ENCODE assay signal across 11 mouse cellular contexts in the genomic region with DNA sequence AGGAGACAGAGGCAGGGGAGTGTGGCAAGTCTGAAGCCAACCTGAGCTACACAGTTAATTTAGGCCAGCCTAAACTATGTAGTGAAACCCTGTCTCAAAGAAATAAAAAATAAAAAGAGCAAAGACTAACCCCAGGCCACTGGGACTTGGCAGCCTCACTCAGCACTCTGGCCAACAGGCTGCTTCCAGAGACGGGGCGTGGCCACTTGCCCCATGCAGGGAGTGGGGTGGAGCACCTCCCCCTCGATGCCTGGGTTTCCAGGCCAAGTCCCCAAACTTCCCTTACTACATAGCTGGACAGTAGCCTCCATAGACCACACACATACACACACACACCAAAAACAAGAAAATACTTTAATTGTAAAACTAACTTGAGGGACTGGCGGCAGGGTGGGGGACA. TPM values are rescaled to one million over a fixed set of nuclear protein-coding genes. Genes with fewer than 3 reads are reported as not detected.
DNase-seq lines count a peak whose midpoint lies in the region; ATAC-seq and TF ChIP-seq lines count a peak whose summit lies in the region.
"Had no signal": no experiment of that assay in that cellular context is flagged by ENCODE, and none has a peak within 500 bp of the region (broad histone marks: within the 10 kb centered on the region; RNA-seq: fewer than 3 reads in every experiment).

No protein-coding gene starts in this region.

- intact Hi-C loops in heart, adult 2 months (cut with DNase I): no loop called here
- intact Hi-C loops in heart, postnatal 14 days (cut with DNase I): no loop called here

- no peaks in the 10 kb centered on the region for H3K79me2 ChIP-seq in heart, adult 2 months (replicated peaks; ENCODE audit: control insufficient read depth, insufficient read depth, low read length)

- no peak overlapping the region for H3K4me2 ChIP-seq in heart, embryonic 11.5 days
- H3K4me2 ChIP-seq in lung, embryonic 16.5 days (ENCODE audit: low read depth, low read length): no peak overlapping the region
- H3K4me2 ChIP-seq in forebrain, embryonic 15.5 days (replicated peaks): no peak overlapping the region
- H3K4me2 ChIP-seq: embryonic facial prominence, embryonic 13.5 days; limb, embryonic 12.5 days had no signal

- TF ChIP-seq CTCF in heart, adult 2 months (IDR thresholded peaks at IDR 0.05): no peak
- no peak for TF ChIP-seq CTCF in layer of hippocampus, adult 2 months (conservative IDR thresholded peaks at IDR 0.05)

- no peak overlapping the region for H3K27ac ChIP-seq in heart, adult 2 months
- H3K27ac ChIP-seq in heart, embryonic 11.5 days (ENCODE audit: low read depth, low read length): no peak overlapping the region
- H3K27ac ChIP-seq in lung, embryonic 16.5 days (ENCODE audit: low read length): peak overlapping the region; percentile 77
- H3K27ac ChIP-seq in layer of hippocampus, adult 2 months: no peak overlapping the region
- no peak overlapping the region for H3K27ac ChIP-seq in forebrain, embryonic 15.5 days (replicated peaks)
- H3K27ac ChIP-seq: embryonic facial prominence, embryonic 13.5 days had no signal

- 39% methylated on average over 4 of the region's 4 CpGs for WGBS in heart, adult 2 months
- WGBS in heart, embryonic 11.5 days (ENCODE audit: insufficient replicate concordance): 56% methylated on average over 4 of the region's 4 CpGs
- 34% methylated on average over 4 of the region's 4 CpGs for WGBS in lung, embryonic 16.5 days
- 75% methylated on average over 4 of the region's 4 CpGs for WGBS in forebrain, embryonic 15.5 days

- H3K4me1 ChIP-seq in heart, adult 2 months (ENCODE audit: control insufficient read depth, insufficient read depth, low read length): no peaks in the 10 kb centered on the region; the same call in 1 of the 2 replicates
- peaks cover 21% of the 10 kb centered on the region for H3K4me1 ChIP-seq in heart, embryonic 11.5 days (ENCODE audit: control insufficient read depth, insufficient read depth, low read length)
- H3K4me1 ChIP-seq in lung, embryonic 16.5 days (replicated peaks; ENCODE audit: control insufficient read depth, insufficient read depth, low read length): peaks cover 24% of the 10 kb centered on the region
- H3K4me1 ChIP-seq in forebrain, embryonic 15.5 days: no peaks in the 10 kb centered on the region

- TF ChIP-seq POLR2A in heart, adult 2 months (IDR thresholded peaks at IDR 0.05; ENCODE audit: insufficient read depth, low read depth, low read length): no peak

- no peak overlapping the region for H3K4me3 ChIP-seq in heart, adult 2 months
- no peak overlapping the region for H3K4me3 ChIP-seq in heart, embryonic 11.5 days (ENCODE audit: low read depth, low read length)
- no peak overlapping the region for H3K4me3 ChIP-seq in lung, embryonic 16.5 days (ENCODE audit: low read length)
- H3K4me3 ChIP-seq in layer of hippocampus, adult 2 months: no peak overlapping the region
- no peak overlapping the region for H3K4me3 ChIP-seq in forebrain, embryonic 15.5 days
- H3K4me3 ChIP-seq: embryonic facial prominence, embryonic 13.5 days; limb, embryonic 12.5 days had no signal

- peak; percentile 68 to 76 for DNase-seq in heart, adult 2 months
- DNase-seq in adipocyte (ENCODE audit: low spot score) (peak; percentile 82), liver (no peak)
- DNase-seq in heart, postnatal 14 days: peak; percentile 64 to 69
- no peak for DNase-seq in layer of hippocampus, adult 2 months (ENCODE audit: low spot score in 2 of 2)

- no peak for TF ChIP-seq EP300 in heart, adult 2 months (IDR thresholded peaks at IDR 0.05; ENCODE audit: insufficient read depth, low read depth, low read length)

- H3K9ac ChIP-seq in heart, adult 2 months (ENCODE audit: low read depth, low read length): no peak overlapping the region
- no peak overlapping the region for H3K9ac ChIP-seq in heart, embryonic 11.5 days (ENCODE audit: low read depth, low read length)
- H3K9ac ChIP-seq in lung, embryonic 16.5 days (ENCODE audit: low read length): no peak overlapping the region
- no peak overlapping the region for H3K9ac ChIP-seq in forebrain, embryonic 15.5 days (replicated peaks)
- H3K9ac ChIP-seq: embryonic facial prominence, embryonic 13.5 days; limb, embryonic 12.5 days had no signal

- H3K9me3 ChIP-seq in heart, embryonic 11.5 days (replicated peaks; ENCODE audit: control insufficient read depth, low read length): no peaks in the 10 kb centered on the region
- H3K9me3 ChIP-seq in lung, embryonic 16.5 days (ENCODE audit: control insufficient read depth, low read length): no peaks in the 10 kb centered on the region
- no peaks in the 10 kb centered on the region for H3K9me3 ChIP-seq in forebrain, embryonic 15.5 days
- H3K9me3 ChIP-seq: embryonic facial prominence, embryonic 13.5 days; limb, embryonic 12.5 days had no signal

- ATAC-seq in heart, embryonic 11.5 days (replicated peaks; ENCODE audit: insufficient number of reproducible peaks, low FRiP score, low TSS enrichment): no peak
- ATAC-seq in lung, embryonic 16.5 days (ENCODE audit: low read depth): peak; percentile 91
- no peak for ATAC-seq in forebrain, embryonic 15.5 days (replicated peaks)

- no peaks in the 10 kb centered on the region for H3K27me3 ChIP-seq in heart, adult 2 months (ENCODE audit: control insufficient read depth, insufficient read depth, low read length)
- H3K27me3 ChIP-seq in heart, embryonic 11.5 days (ENCODE audit: control insufficient read depth, insufficient read depth, low read length): no peaks in the 10 kb centered on the region
- H3K27me3 ChIP-seq in lung, embryonic 16.5 days (ENCODE audit: control insufficient read depth, insufficient read depth, low read depth, low read length): no peaks in the 10 kb centered on the region
- no peaks in the 10 kb centered on the region for H3K27me3 ChIP-seq in forebrain, embryonic 15.5 days
- H3K27me3 ChIP-seq: embryonic facial prominence, embryonic 13.5 days; limb, embryonic 12.5 days had no signal

- no peaks in the 10 kb centered on the region for H3K36me3 ChIP-seq in heart, adult 2 months (ENCODE audit: control insufficient read depth, insufficient read depth, low read length)
- H3K36me3 ChIP-seq in heart, embryonic 11.5 days (ENCODE audit: control insufficient read depth, insufficient read depth, low read length): peaks cover 15% of the 10 kb centered on the region
- peaks cover 27% of the 10 kb centered on the region for H3K36me3 ChIP-seq in lung, embryonic 16.5 days (ENCODE audit: control insufficient read depth, insufficient read depth, low read length)
- peaks cover 20% of the 10 kb centered on the region for H3K36me3 ChIP-seq in forebrain, embryonic 15.5 days

RNA-seq across cellular contexts. Expression of a gene that starts 11.4 kb away (rescaled TPM):
- not detected for total RNA-seq in heart, adult 2 months (2021)
- polyA plus RNA-seq in heart, adult 2 months (2012; rRNA removed): not detected in 2 replicates
- not detected in 2 replicates for polyA plus RNA-seq in heart, embryonic 11.5 days (2014; fragmentation: Nextera tagmentation; extraction: Ambion mirVana)
- total RNA-seq in heart, postnatal 14 days (2021): not detected
- not detected in 2 replicates for polyA plus RNA-seq in lung, embryonic 16.5 days (2015; fragmentation: Nextera tagmentation; extraction: Ambion mirVana)
- total RNA-seq in layer of hippocampus, adult 2 months (2021): under 1 TPM; 0.23 to 0.47 TPM
- not detected in 2 replicates for polyA plus RNA-seq in forebrain, embryonic 15.5 days (2015; fragmentation: Nextera tagmentation; extraction: Ambion mirVana)
- total RNA-seq: MEL had no signal
- polyA plus RNA-seq: limb, embryonic 12.5 days had no signal

RNA-seq across cellular contexts. Expression of a gene that starts 17.8 kb away (rescaled TPM):
- not detected for total RNA-seq in heart, adult 2 months (2021)
- not detected in 2 replicates for polyA plus RNA-seq in heart, adult 2 months (2012; rRNA removed)
- polyA plus RNA-seq in heart, embryonic 11.5 days (2014; fragmentation: Nextera tagmentation; extraction: Ambion mirVana): not detected in 2 replicates
- not detected for total RNA-seq in heart, postnatal 14 days (2021)
- not detected in 2 replicates for polyA plus RNA-seq in lung, embryonic 16.5 days (2015; fragmentation: Nextera tagmentation; extraction: Ambion mirVana)
- total RNA-seq in layer of hippocampus, adult 2 months (2021): not detected
- not detected in 2 replicates for polyA plus RNA-seq in forebrain, embryonic 15.5 days (2015; fragmentation: Nextera tagmentation; extraction: Ambion mirVana)
- total RNA-seq: MEL had no signal
- polyA plus RNA-seq: embryonic facial prominence, embryonic 13.5 days; limb, embryonic 12.5 days had no signal

RNA-seq across cellular contexts. Expression of a gene that starts 35.9 kb away (rescaled TPM):
- not detected for total RNA-seq in heart, adult 2 months (2021)
- polyA plus RNA-seq in heart, adult 2 months (2012; rRNA removed): not detected in 2 replicates
- not detected in 2 replicates for polyA plus RNA-seq in heart, embryonic 11.5 days (2014; fragmentation: Nextera tagmentation; extraction: Ambion mirVana)
- not detected for total RNA-seq in heart, postnatal 14 days (2021)
- polyA plus RNA-seq in lung, embryonic 16.5 days (2015; fragmentation: Nextera tagmentation; extraction: Ambion mirVana): not detected in 2 replicates
- not detected for total RNA-seq in layer of hippocampus, adult 2 months (2021)
- not detected in 2 replicates for polyA plus RNA-seq in forebrain, embryonic 15.5 days (2015; fragmentation: Nextera tagmentation; extraction: Ambion mirVana)
- total RNA-seq: MEL had no signal
- polyA plus RNA-seq: embryonic facial prominence, embryonic 13.5 days; limb, embryonic 12.5 days had no signal

RNA-seq across cellular contexts. Expression of a gene that starts 39.5 kb away (rescaled TPM):
- 10 to 100 TPM; 21.9 to 22.4 TPM for total RNA-seq in heart, adult 2 months (2021)
- 38.8 and 46.1 TPM in 2 replicates for polyA plus RNA-seq in heart, adult 2 months (2012; rRNA removed)
- polyA plus RNA-seq in heart, embryonic 11.5 days (2014; fragmentation: Nextera tagmentation; extraction: Ambion mirVana): 22.2 and 22.8 TPM in 2 replicates
- 10 to 100 TPM; 32.1 to 32.4 TPM for total RNA-seq in heart, postnatal 14 days (2021)
- polyA plus RNA-seq in lung, embryonic 16.5 days (2015; fragmentation: Nextera tagmentation; extraction: Ambion mirVana): 11.9 and 15.1 TPM in 2 replicates
- 10 to 100 TPM; 67.8 to 70.1 TPM for total RNA-seq in layer of hippocampus, adult 2 months (2021)
- polyA plus RNA-seq in forebrain, embryonic 15.5 days (2015; fragmentation: Nextera tagmentation; extraction: Ambion mirVana): 24.3 and 25.7 TPM in 2 replicates

RNA-seq across cellular contexts. Expression of a gene that starts 39.5 kb away (rescaled TPM):
- 1 to 10 TPM; 8.8 to 9.4 TPM for total RNA-seq in heart, adult 2 months (2021)
- polyA plus RNA-seq in heart, adult 2 months (2012; rRNA removed): 6.4 and 7.6 TPM in 2 replicates
- polyA plus RNA-seq in heart, embryonic 11.5 days (2014; fragmentation: Nextera tagmentation; extraction: Ambion mirVana): 25.4 and 27.6 TPM in 2 replicates
- total RNA-seq in heart, postnatal 14 days (2021): 1 to 10 TPM; 8.5 to 9.9 TPM
- 58.2 and 60.5 TPM in 2 replicates for polyA plus RNA-seq in lung, embryonic 16.5 days (2015; fragmentation: Nextera tagmentation; extraction: Ambion mirVana)
- total RNA-seq in layer of hippocampus, adult 2 months (2021): 10 to 100 TPM; 13.7 to 16.2 TPM
- polyA plus RNA-seq in forebrain, embryonic 15.5 days (2015; fragmentation: Nextera tagmentation; extraction: Ambion mirVana): 28.9 and 30.0 TPM in 2 replicates

Comparison
In these comparisons a context has a peak if more than half of its experiments do, and no peak if none do; other contexts are left out.
1. DNase-seq: peak in heart, adult 2 months (2 of 2), adipocyte (single experiment) and heart, postnatal 14 days (2 of 2); none in layer of hippocampus, adult 2 months (0 of 2) and liver (single experiment).